Mouse (Mus musculus) thymus, adult 2 months (tissue): Measurements from ENCODE around the gene Add1. TPM values are rescaled to one million over a fixed set of nuclear protein-coding genes. Genes with fewer than 3 reads are reported as not detected.

ENCODE experiments used
- DNase-seq: peaks from one replicate; pipeline ENCODE4 v3.0.0; 2021
- H3K27ac ChIP-seq: fragments of 200-500 bp; 2 replicates; pipeline ENCODE4 v1.5.1; 2012; ENCODE audit warnings: low read length, control low read depth; ENCODE audit not compliant: control insufficient read depth, insufficient read depth
- H3K27me3 ChIP-seq: fragments of 200-500 bp; 2 replicates; pipeline ENCODE4 v1.6.1; 2012; ENCODE audit warnings: mild to moderate bottlenecking, low read length, moderate library complexity, mixed read lengths; ENCODE audit not compliant: control insufficient read depth, insufficient read depth
- H3K36me3 ChIP-seq: fragments of 200-500 bp; 2 replicates; pipeline ENCODE4 v1.6.1; 2012; ENCODE audit warnings: mild to moderate bottlenecking, low read length, moderate library complexity; ENCODE audit not compliant: control insufficient read depth, insufficient read depth
- H3K4me1 ChIP-seq: fragments of 200-500 bp; replicated peaks from 2 replicates; pipeline ENCODE4 v1.6.1; 2012; ENCODE audit warnings: low read length; ENCODE audit not compliant: control insufficient read depth, insufficient read depth
- H3K4me3 ChIP-seq: fragments of 200-500 bp; 2 replicates; pipeline ENCODE4 v1.5.1; 2012; ENCODE audit warnings: mild to moderate bottlenecking, low read length, control low read depth, moderate library complexity; ENCODE audit not compliant: control insufficient read depth, insufficient read depth
- CTCF ChIP-seq: fragments of 200-500 bp; IDR thresholded peaks from 2 replicates; pipeline ENCODE4 v1.5.1; 2012; ENCODE audit warnings: mild to moderate bottlenecking, control low read depth, low read length, moderate library complexity, borderline replicate concordance; ENCODE audit not compliant: control insufficient read depth, poor library complexity, insufficient read depth; ENCODE audit errors: extremely low read depth
- POLR2A ChIP-seq: fragments of 200-500 bp; IDR thresholded peaks from 2 replicates; pipeline ENCODE4 v1.6.1; 2012; ENCODE audit warnings: mild to moderate bottlenecking, low read length, control low read depth, moderate library complexity; ENCODE audit not compliant: control insufficient read depth, poor library complexity, insufficient read depth; ENCODE audit errors: extremely low read depth
- WGBS: fragments of 180-500 bp; shearing (Covaris S2); methylation state at CpG from one replicate; pipeline ENCODE4 v1.1.7; 2018; 5-methylcytosine and 5-hydroxymethylcytosine counted together
- polyA plus RNA-seq: library from polyadenylated mRNA; depleted of rRNA; stranded (reverse); fragments of >200 nt; gene quantifications from 2 replicates; pipeline ENCODE4 v1.2.3, GENCODE M21; 2012

Add1 gene
- polyA plus RNA-seq, 1 experiment, result 224 TPM

GRCm38 (mm10) chr5:34528724-34529123 is 44.7 kb upstream of the Add1 start:
- no peak overlapping the region for H3K4me3 ChIP-seq
- H3K4me1 ChIP-seq, result peaks cover 54% of the 10 kb centered on the region
- 90% methylated on average over 5 of the region's 5 CpGs for WGBS
- H3K27ac ChIP-seq, result no peak overlapping the region
- no peaks in the 10 kb centered on the region for H3K27me3 ChIP-seq
- no peaks in the 10 kb centered on the region for H3K36me3 ChIP-seq
- no peak for DNase-seq
- no peak for TF ChIP-seq CTCF
- TF ChIP-seq POLR2A, result no peak

- H3K27ac ChIP-seq, result no peak overlapping the region
- TF ChIP-seq POLR2A (no peak), CTCF (no peak)
- H3K4me1 ChIP-seq, result peaks cover 48% of the 10 kb centered on the region
- no peaks in the 10 kb centered on the region for H3K36me3 ChIP-seq
- no peak overlapping the region for H3K4me3 ChIP-seq
- H3K27me3 ChIP-seq, result no peaks in the 10 kb centered on the region
- DNase-seq, result no peak
- 76% methylated on average over 5 of the region's 5 CpGs for WGBS
Measured at GRCm38 (mm10) chr5:34530116-34530515, 43.3 kb upstream of the Add1 start.

GRCm38 (mm10) chr5:34530687-34531086 is 42.8 kb upstream of the Add1 start:
- no peak for DNase-seq
- Histone ChIP-seq H3K36me3 (no peaks in the 10 kb centered on the region), H3K4me3 (no peak overlapping the region), H3K27ac (no peak overlapping the region), H3K4me1 (peaks cover 53% of the 10 kb centered on the region), H3K27me3 (no peaks in the 10 kb centered on the region)
- 57% methylated on average over 4 of the region's 4 CpGs for WGBS
- TF ChIP-seq POLR2A (no peak), CTCF (no peak)

GRCm38 (mm10) chr5:34533066-34533465 is 40.4 kb upstream of the Add1 start:
- no peak for DNase-seq
- H3K4me3 ChIP-seq, result no peak overlapping the region
- no peak overlapping the region for H3K27ac ChIP-seq
- H3K36me3 ChIP-seq, result no peaks in the 10 kb centered on the region
- TF ChIP-seq CTCF, result no peak
- no peak for TF ChIP-seq POLR2A
- H3K4me1 ChIP-seq, result peaks cover 35% of the 10 kb centered on the region
- WGBS, result 83% methylated on average over 5 of the region's 5 CpGs
- no peaks in the 10 kb centered on the region for H3K27me3 ChIP-seq

GRCm38 (mm10) chr5:34533820-34534219 is 39.6 kb upstream of the Add1 start:
- Histone ChIP-seq H3K27me3 (no peaks in the 10 kb centered on the region), H3K36me3 (no peaks in the 10 kb centered on the region), H3K4me1 (peaks cover 38% of the 10 kb centered on the region), H3K27ac (no peak overlapping the region), H3K4me3 (no peak overlapping the region)
- TF ChIP-seq POLR2A (no peak), CTCF (no peak)
- DNase-seq, result no peak
- WGBS, result 78% methylated on average over 3 of the region's 3 CpGs

GRCm38 (mm10) chr5:34534776-34535581 is 38.5 kb upstream of the Add1 start:
- DNase-seq, result no peak
- peaks cover 42% of the 10 kb centered on the region for H3K4me1 ChIP-seq
- H3K4me3 ChIP-seq, result no peak overlapping the region
- no peak overlapping the region for H3K27ac ChIP-seq
- TF ChIP-seq CTCF (no peak), POLR2A (no peak)
- no peaks in the 10 kb centered on the region for H3K27me3 ChIP-seq
- no peaks in the 10 kb centered on the region for H3K36me3 ChIP-seq
- WGBS, result 88% methylated on average over 5 of the region's 5 CpGs
